Mouse (Mus musculus) hindbrain, embryonic 13.5 days (tissue): ENCODE measurements around the gene Dcaf8. TPM values are rescaled to one million over a fixed set of nuclear protein-coding genes. Genes with fewer than 3 reads are reported as not detected.

ENCODE experiments used
- ATAC-seq: fragments of 200-750 bp; cut with Nextera tagmentation; 2 replicates; pipeline ENCODE4 v1.8.0; 2017; ENCODE audit warnings: moderate TSS enrichment; ENCODE audit not compliant: low FRiP score
- H3K27ac ChIP-seq: fragments of 300-500 bp; sonication (generic); 2 replicates; pipeline ENCODE4 v1.5.1; 2015; ENCODE audit warnings: inconsistent platforms, mild to moderate bottlenecking, moderate library complexity
- H3K27me3 ChIP-seq: fragments of 300-500 bp; sonication (generic); 2 replicates; pipeline ENCODE4 v1.6.1; 2015; ENCODE audit warnings: mild to moderate bottlenecking, inconsistent platforms
- H3K36me3 ChIP-seq: fragments of 300-500 bp; sonication (generic); 2 replicates; pipeline ENCODE4 v1.6.1; 2015; ENCODE audit warnings: mild to moderate bottlenecking, inconsistent platforms
- H3K4me1 ChIP-seq: fragments of 300-500 bp; sonication (generic); replicated peaks from 2 replicates; pipeline ENCODE4 v1.6.1; 2015; ENCODE audit warnings: inconsistent platforms
- H3K4me2 ChIP-seq: fragments of 300-500 bp; sonication (generic); 2 replicates; pipeline ENCODE4 v1.6.1; 2015; ENCODE audit warnings: inconsistent platforms, mild to moderate bottlenecking, moderate library complexity
- H3K4me3 ChIP-seq: fragments of 300-500 bp; sonication (generic); 2 replicates; pipeline ENCODE4 v1.5.1; 2015; ENCODE audit warnings: mild to moderate bottlenecking, inconsistent platforms
- H3K9ac ChIP-seq: fragments of 300-500 bp; sonication (generic); 2 replicates; pipeline ENCODE4 v1.6.1; 2015; ENCODE audit warnings: mild to moderate bottlenecking, inconsistent platforms
- H3K9me3 ChIP-seq: fragments of 300-500 bp; sonication (generic); 2 replicates; pipeline ENCODE4 v1.6.1; 2016; ENCODE audit warnings: inconsistent platforms
- WGBS: fragments of 180-500 bp; shearing (Covaris S2); methylation state at CpG from one replicate; pipeline ENCODE4 v1.1.7; 2015; 5-methylcytosine and 5-hydroxymethylcytosine counted together
- polyA plus RNA-seq: library from polyadenylated mRNA; unstranded; fragments of >200 nt; fragmentation: Nextera tagmentation; extraction: Ambion mirVana; gene quantifications from 2 replicates; pipeline ENCODE4 v1.2.1, GENCODE M21; 2015

The Dcaf8 gene
- polyA plus RNA-seq, 1 experiment from 2014 or later, result 100 TPM

DNA sequence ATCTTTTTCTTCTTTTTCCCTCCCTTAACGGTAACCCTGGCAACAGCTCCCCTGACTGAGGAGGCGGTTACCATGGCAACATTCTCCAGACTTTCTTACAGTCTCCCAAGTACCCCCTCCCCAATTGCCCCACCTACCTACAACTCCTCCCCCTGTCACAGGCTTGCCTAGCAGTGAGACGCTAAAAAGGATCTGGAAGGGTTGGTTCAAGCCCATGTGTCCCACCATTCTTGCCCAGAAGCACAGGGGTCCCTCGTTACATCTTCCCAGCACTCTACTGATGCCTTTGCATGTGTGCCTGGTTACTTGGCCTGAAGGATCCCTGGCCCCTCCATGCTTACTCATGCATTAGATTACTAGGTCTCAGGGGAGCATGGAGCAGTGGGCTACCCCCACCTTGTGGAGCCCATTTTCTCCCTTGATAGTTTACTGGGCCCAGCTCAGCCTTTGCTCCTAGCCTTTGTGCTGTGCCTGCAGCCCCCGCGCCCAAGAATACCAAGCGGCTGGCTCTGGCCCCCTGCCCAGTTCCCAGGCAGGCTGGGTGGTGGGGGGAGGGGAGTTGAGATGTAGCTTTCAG is 53.1 kb downstream of the Dcaf8 start:
- WGBS, result 4% methylated on average over 7 of the region's 7 CpGs
- H3K9ac ChIP-seq, result peak overlapping the region; percentile 46; the same call in 1 of the 2 replicates
- H3K27me3 ChIP-seq, result no peaks in the 10 kb centered on the region
- H3K36me3 ChIP-seq, result peaks cover 44% of the 10 kb centered on the region
- H3K27ac ChIP-seq, result peak overlapping the region; percentile 95
- H3K9me3 ChIP-seq, result no peaks in the 10 kb centered on the region
- H3K4me2 ChIP-seq, result peak overlapping the region; percentile 70
- H3K4me3 ChIP-seq, result peak overlapping the region; percentile 5; the same call in 1 of the 2 replicates
- ATAC-seq, result peak; percentile 66
- peaks cover 67% of the 10 kb centered on the region for H3K4me1 ChIP-seq

DNA sequence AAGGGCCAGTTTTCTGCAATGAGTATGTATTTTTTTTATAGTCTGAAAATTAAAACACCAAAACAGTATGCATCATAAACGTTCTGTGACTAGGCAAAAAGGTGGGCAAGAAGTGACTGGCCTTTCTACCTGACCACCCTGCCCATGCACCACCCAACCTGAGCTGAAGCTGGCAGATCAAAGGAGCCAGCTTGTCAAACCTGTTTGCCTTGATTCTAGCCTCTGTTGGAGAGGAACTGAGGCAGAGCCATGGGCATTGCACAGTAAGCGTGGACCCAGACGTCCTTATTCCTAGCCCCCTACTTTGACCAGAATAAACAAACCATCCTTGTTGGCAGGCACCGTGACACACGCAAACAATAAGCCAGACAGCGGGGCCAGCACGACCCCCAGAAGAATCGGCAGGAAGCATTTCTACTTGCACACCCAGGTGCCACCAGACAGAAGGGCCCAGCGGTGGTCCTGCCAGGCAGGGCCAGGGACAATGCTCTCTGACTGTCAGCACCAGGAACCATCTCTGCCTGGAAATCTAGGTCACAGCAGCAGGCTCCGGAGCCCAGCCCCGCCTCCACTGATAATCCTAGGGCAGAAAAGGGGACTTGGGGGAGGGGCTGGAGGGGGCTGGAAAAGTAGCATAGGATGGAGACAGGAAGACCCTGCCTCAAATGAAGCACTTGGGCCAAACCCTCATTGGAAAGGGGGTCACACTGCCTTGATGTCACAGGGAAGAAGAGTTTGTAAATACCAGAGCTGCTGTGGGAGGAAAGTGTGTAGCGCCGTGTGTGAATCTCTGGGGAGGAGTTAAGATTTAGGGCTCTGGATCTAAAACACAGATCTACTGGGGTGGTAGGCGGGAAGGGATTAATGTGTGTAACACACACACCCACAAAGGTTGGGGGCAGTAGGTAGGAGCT is 54.3 kb downstream of the Dcaf8 start:
- peaks cover 74% of the 10 kb centered on the region for H3K4me1 ChIP-seq
- WGBS, result 6% methylated on average over 14 of the region's 14 CpGs

DNA sequence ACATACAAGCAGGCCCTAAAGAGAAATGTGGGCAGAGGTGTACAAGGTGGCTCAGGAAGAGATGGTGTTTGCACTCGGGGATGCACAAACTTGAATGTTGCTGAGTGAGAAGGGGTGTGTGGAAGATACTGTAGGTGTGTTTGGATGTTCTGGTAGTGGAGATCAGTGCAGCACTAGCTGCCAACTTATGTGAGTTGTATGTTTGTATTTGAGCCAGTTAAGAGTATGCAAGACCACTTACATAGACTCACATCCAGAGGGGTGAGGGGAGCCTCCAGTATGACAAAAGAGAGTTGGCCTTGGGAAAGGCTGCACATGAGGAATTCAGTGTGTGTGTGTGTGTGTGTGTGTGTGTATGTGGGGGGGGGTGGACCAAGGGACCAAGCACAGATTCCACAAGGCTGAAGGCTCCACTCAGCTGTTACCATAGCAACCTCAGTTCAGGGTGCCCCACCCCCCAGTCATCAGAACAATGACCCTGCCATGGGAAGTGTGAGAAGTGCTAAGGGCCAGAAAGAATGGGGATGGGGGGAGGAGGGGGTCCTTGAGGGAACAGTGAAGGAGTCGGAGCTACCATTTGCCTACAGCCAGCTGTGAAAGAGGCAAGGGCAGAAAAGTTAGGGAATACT is 55.1 kb downstream of the Dcaf8 start:
- Histone ChIP-seq H3K9ac (peak overlapping the region; percentile 97), H3K4me3 (peak overlapping the region; percentile 82), H3K4me2 (peak overlapping the region; percentile 70), H3K27ac (peak overlapping the region; percentile 95), H3K4me1 (peaks cover 79% of the 10 kb centered on the region), H3K36me3 (peaks cover 23% of the 10 kb centered on the region), H3K27me3 (no peaks in the 10 kb centered on the region), H3K9me3 (no peaks in the 10 kb centered on the region)
- 3% methylated on average over 2 of the region's 2 CpGs for WGBS
- ATAC-seq, result peak; percentile 9

More for the DNA sequence above, 54.3 kb downstream of the Dcaf8 start:
- H3K27ac ChIP-seq, result peak overlapping the region; percentile 95
- H3K36me3 ChIP-seq, result peaks cover 31% of the 10 kb centered on the region
- peak overlapping the region; percentile 70 for H3K4me2 ChIP-seq
- no peak for ATAC-seq
- H3K4me3 ChIP-seq, result peak overlapping the region; percentile 17
- peak overlapping the region; percentile 69 for H3K9ac ChIP-seq
- H3K9me3 ChIP-seq, result no peaks in the 10 kb centered on the region
- no peaks in the 10 kb centered on the region for H3K27me3 ChIP-seq

DNA sequence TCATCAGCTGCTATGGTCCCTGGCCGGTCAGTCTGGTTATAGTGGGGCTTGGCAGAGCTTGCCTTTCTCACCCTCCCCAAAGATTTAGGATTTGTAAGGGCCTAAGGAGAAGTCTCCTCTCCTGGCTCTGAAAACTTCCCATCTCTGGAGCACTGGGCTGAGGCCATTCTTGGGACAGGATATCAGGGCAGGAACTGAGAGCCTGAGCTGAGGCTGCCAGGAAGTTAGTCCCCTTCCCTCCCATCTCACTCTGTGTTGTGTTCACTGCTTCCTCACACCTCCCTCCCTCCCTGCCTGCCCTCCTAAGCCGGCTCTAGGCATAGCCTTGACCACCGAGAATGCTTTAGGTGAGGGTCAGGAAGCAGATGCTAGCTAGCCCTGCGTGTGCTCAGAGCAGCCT is 55.7 kb downstream of the Dcaf8 start:
- Histone ChIP-seq H3K9me3 (no peaks in the 10 kb centered on the region), H3K4me3 (peak overlapping the region; percentile 82; the same call in 1 of the 2 replicates), H3K9ac (peak overlapping the region; percentile 97), H3K4me1 (peaks cover 76% of the 10 kb centered on the region), H3K27ac (peak overlapping the region; percentile 95), H3K4me2 (peak overlapping the region; percentile 70), H3K27me3 (no peaks in the 10 kb centered on the region), H3K36me3 (peaks cover 18% of the 10 kb centered on the region)
- WGBS, result 6% methylated on average over 4 of the region's 4 CpGs
- no peak for ATAC-seq

DNA sequence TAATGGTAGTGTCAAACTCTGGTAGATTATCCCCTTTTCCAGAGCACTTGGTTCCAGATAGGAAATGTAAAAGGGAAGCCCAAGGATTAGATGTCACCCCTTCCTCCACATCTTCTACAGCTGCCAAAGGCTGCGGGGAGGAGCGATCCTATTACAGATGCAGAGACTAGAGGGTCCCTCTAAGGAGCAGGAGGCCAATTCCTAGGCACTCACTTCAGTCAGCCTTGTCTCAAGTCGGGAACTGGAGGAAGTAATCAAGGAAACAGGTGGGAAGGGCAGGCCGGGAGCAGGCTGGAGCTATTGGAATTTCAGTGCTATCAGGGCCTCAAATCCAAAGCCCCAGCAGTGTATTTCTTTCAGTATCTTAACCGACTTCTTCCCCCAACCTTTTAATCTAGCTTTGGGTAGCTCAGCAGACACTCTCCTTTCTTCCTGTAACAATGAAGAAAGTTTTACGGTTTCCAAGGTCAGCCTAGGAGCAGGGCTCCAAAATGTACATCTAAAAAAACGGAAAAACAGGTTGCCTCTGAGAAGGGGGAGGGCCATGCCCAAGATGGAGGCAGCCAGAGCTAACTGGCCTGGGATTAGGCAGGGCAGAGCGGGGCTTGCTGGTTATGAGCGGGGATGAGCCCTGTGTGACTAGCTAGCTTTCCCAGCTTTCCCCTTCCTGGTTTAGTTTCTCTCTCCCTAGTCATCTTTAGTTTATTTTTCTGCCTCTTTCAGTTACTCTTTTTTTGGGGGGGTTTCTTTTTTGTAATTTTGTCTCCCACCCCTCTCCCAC is 56.3 kb downstream of the Dcaf8 start:
- H3K9me3 ChIP-seq, result no peaks in the 10 kb centered on the region
- H3K4me1 ChIP-seq, result peaks cover 76% of the 10 kb centered on the region
- no peak for ATAC-seq
- peak overlapping the region; percentile 70 for H3K4me2 ChIP-seq
- H3K36me3 ChIP-seq, result peaks cover 13% of the 10 kb centered on the region
- H3K9ac ChIP-seq, result peak overlapping the region; percentile 97
- no peaks in the 10 kb centered on the region for H3K27me3 ChIP-seq
- WGBS, result 12% methylated on average over 9 of the region's 9 CpGs
- H3K27ac ChIP-seq, result peak overlapping the region; percentile 95
- H3K4me3 ChIP-seq, result peak overlapping the region; percentile 82

DNA sequence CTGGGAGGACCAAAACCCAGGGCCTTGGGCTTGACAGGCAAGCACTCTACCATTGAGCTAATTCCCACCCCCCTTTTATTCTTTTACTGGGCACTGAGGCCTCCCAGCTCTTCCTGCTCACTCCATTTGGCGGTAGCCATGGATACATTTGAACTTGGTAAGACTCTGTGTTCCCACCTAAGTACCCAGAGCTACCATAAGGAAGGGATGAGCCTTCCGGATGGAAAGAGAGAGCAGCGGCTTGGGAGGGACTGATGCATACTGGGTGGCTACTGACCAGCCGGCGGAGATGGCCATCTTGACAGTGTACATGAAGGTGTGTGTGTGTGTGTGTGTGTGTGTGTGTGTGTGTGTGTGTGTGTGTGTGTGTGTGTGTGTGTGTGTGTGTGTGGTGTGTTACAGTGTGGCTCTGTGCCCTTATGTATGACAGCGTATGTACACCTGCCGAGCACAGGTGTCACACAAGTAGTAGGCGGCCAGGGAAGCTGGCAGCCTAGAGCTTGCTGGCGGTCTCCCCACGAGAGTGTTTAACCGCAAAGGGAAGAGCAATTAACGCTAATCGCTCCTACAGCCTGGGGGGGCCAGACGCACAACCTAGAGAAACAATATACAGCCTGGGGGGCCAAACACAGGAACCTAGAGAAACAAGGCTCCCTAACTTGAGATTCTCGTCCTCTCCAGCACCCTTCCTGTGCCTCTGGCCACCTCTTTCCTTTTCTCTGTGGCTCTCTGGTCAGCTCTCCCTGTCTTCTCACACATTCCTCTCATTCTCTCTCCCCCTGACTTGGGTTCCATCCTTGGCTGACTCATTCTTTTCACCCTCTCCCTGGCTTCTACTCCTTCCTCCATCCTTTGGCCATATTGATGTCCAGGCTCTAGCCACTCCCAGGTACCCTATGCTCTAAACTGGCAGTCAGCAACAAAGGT is 57.2 kb downstream of the Dcaf8 start:
- H3K9me3 ChIP-seq, result no peaks in the 10 kb centered on the region
- peak overlapping the region; percentile 95 for H3K27ac ChIP-seq
- peak overlapping the region; percentile 97 for H3K9ac ChIP-seq
- WGBS, result 15% methylated on average over 15 of the region's 15 CpGs
- peaks cover 69% of the 10 kb centered on the region for H3K4me1 ChIP-seq
- no peaks in the 10 kb centered on the region for H3K27me3 ChIP-seq
- H3K4me2 ChIP-seq, result peak overlapping the region; percentile 70
- peak overlapping the region; percentile 82 for H3K4me3 ChIP-seq
- peaks cover 4% of the 10 kb centered on the region for H3K36me3 ChIP-seq
- no peak for ATAC-seq

DNA sequence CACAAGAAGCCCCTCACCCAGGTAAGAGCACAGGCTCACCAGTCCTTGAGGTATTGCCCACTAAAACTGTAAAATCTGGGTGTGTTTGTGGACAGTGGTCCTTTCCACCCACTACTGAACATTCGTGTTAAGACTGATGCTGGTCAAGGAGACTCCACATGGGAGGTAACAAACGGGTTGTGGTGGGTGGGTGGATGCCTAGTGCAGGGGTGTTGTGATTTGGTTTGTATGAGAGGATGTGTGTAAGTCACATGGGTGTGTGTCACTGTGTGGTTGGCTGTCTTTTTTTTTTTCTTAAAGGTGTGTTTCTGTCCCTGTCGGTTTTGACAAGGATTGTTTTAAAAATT is 57.8 kb downstream of the Dcaf8 start:
- H3K36me3 ChIP-seq, result no peaks in the 10 kb centered on the region; the same call in 1 of the 2 replicates
- peaks cover 63% of the 10 kb centered on the region for H3K4me1 ChIP-seq
- H3K9ac ChIP-seq, result peak overlapping the region; percentile 97
- no peak for ATAC-seq
- H3K4me3 ChIP-seq, result peak overlapping the region; percentile 82
- 5% methylated on average over 3 of the region's 3 CpGs for WGBS
- H3K27ac ChIP-seq, result peak overlapping the region; percentile 95
- H3K9me3 ChIP-seq, result no peaks in the 10 kb centered on the region
- no peaks in the 10 kb centered on the region for H3K27me3 ChIP-seq
- H3K4me2 ChIP-seq, result peak overlapping the region; percentile 70

DNA sequence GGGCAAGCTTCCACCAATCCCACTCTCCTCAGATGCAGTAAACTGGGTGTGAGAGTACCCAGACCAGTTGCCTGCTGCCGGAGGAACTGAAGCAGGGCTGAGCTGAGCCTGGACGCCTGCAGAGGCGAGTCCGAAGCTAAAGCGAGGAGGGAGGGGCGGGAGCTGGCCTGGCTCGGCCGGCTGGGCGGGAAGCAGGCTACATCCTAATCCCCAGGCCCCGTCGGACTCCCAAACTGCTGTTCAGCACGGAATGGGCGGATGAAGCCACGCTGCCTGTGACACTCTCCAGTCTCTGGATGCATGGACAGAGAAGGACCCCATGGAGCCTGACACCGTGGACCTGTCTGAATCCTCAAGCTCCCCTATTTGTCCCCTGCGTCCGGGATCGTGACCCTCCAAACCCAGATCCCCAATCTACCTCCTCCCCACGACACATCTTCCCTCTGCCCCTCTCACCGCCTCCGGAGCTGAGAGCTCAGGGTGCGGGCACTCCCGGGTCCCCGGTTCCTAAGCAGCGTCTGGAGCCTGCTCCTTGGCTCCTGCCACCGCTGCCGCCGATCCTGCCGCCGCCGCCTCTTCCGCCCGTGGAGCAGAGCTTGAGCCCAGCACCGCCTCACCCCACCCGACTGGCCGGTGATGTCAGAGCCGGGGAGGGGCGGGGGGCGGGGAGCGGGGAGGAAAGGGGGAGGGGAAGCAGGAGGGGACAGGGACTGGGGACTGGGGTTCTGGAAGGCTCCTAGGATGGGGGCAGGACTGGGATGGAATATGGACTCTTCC is 58.4 kb downstream of the Dcaf8 start, which contains the start of gene Pea15a:
Gene Pea15a, minus strand, starts transcription at position 664 of the 777 bp plus-strand sequence.
- ATAC-seq, result peak; percentile 73
- under 1% methylated on average over 40 of the region's 40 CpGs for WGBS
- no peaks in the 10 kb centered on the region for H3K9me3 ChIP-seq

DNA sequence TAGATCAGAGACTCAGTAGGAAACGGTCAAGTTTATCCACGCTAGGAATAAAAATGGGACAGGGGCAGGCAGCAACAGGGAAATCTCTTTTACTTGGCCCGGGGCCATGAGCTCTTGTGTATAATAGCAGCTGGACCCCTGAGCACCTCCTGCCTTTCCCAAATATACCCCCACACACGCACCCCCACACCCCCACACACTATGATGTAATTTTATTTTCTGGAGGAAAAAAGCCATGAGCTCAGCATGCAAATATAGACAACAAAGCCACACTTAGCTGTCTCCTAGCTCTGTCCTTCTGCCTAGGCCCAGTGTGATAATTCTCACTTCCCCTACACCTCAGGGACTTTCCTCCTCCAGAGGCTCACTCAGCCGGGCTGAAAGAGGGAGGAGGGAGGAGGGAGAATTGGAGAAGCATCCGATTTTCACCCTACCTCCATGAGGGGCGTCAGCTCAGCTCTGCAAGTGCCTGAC is 59.3 kb downstream of the Dcaf8 start:
- Histone ChIP-seq H3K4me2 (peak overlapping the region; percentile 70), H3K4me3 (peak overlapping the region; percentile 82; the same call in 1 of the 2 replicates), H3K36me3 (no peaks in the 10 kb centered on the region; the same call in 1 of the 2 replicates), H3K27ac (peak overlapping the region; percentile 95), H3K4me1 (peaks cover 49% of the 10 kb centered on the region), H3K9me3 (no peaks in the 10 kb centered on the region), H3K9ac (peak overlapping the region; percentile 97), H3K27me3 (no peaks in the 10 kb centered on the region)
- ATAC-seq, result no peak; the same call in 1 of the 2 replicates
- WGBS, result 15% methylated on average over 6 of the region's 7 CpGs

More for the DNA sequence above, 58.4 kb downstream of the Dcaf8 start, which contains the start of gene Pea15a:
- no peaks in the 10 kb centered on the region; the same call in 1 of the 2 replicates for H3K36me3 ChIP-seq
- H3K4me2 ChIP-seq, result peak within 1 kb of the TSS; percentile 70
- peak within 1 kb of the TSS; percentile 95 for H3K27ac ChIP-seq
- H3K4me3 ChIP-seq, result peak within 1 kb of the TSS; percentile 82
- no peaks in the 10 kb centered on the region for H3K27me3 ChIP-seq
- peaks cover 57% of the 10 kb centered on the region for H3K4me1 ChIP-seq
- H3K9ac ChIP-seq, result peak within 1 kb of the TSS; percentile 97

DNA sequence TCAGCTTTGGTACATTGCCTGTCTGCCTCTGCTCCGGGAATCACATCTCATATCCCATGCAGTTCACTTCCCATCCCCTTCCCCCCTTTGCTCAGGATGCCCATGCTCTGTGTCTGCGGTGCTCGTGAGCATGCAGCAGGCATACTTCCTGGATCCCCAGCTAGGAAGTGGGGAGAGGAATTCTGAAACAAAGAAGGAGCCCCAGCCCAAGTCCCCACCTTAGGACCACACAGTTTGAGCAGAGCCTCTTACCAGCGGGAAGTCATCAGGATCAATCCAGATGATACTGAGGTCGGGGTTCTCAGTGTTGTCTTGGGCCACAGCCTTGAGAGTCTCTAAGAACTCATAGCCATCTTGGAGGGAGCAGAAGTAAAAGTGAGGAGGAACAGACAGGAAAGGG is 64.9 kb downstream of the Dcaf8 start:
- ATAC-seq, result no peak
- H3K9ac ChIP-seq, result no peak overlapping the region
- peaks cover 36% of the 10 kb centered on the region for H3K4me1 ChIP-seq
- H3K4me2 ChIP-seq, result no peak overlapping the region
- H3K4me3 ChIP-seq, result no peak overlapping the region
- H3K27ac ChIP-seq, result peak overlapping the region; percentile 9
- WGBS, result 43% methylated on average over 5 of the region's 5 CpGs
- no peaks in the 10 kb centered on the region; the same call in 1 of the 2 replicates for H3K36me3 ChIP-seq
- H3K9me3 ChIP-seq, result no peaks in the 10 kb centered on the region
- H3K27me3 ChIP-seq, result no peaks in the 10 kb centered on the region
